Mouse (Mus musculus): Measurements from ENCODE around the gene Nos1ap. TPM values are rescaled to one million over a fixed set of nuclear protein-coding genes. Genes with fewer than 3 reads are reported as not detected.
A peak's percentile ranks its signal among the peaks of the same experiment; 100 is the strongest.

The Nos1ap gene
- polyA plus RNA-seq, 1 experiment from 2014 or later, result 7.9 TPM

GRCm38 (mm10) chr1:170481093-170481492 is 108.6 kb downstream of the Nos1ap start:
- 56% methylated on average over 3 of the region's 3 CpGs for WGBS
- H3K36me3 ChIP-seq (ENCODE audit: insufficient read depth), result no peaks in the 10 kb centered on the region
- DNase-seq, result no peak
- no peak overlapping the region for H3K4me3 ChIP-seq (ENCODE audit: low read depth, low read length)
- peaks cover 45% of the 10 kb centered on the region for H3K4me1 ChIP-seq (ENCODE audit: insufficient read depth)
- ATAC-seq (ENCODE audit: insufficient read depth), result 0 out of 2 replicates have a peak, but pooled peaks have one; percentile 3
- no peak overlapping the region for H3K9ac ChIP-seq
- H3K9me3 ChIP-seq (ENCODE audit: low read depth, low read length), result no peaks in the 10 kb centered on the region
- peak overlapping the region; percentile 43; the same call in 1 of the 2 replicates for H3K27ac ChIP-seq (ENCODE audit: low read depth)
- H3K27me3 ChIP-seq (ENCODE audit: insufficient read depth, low read length), result no peaks in the 10 kb centered on the region
- H3K4me2 ChIP-seq, result no peak overlapping the region
- no peak for TF ChIP-seq CTCF (IDR thresholded peaks at IDR 0.05; ENCODE audit: low read depth)

- TF ChIP-seq CTCF (IDR thresholded peaks at IDR 0.05; ENCODE audit: low read depth), result no peak
- Histone ChIP-seq H3K4me1 (ENCODE audit: insufficient read depth) (peaks cover 36% of the 10 kb centered on the region), H3K27ac (ENCODE audit: low read depth) (no peak overlapping the region; the same call in 1 of the 2 replicates), H3K36me3 (ENCODE audit: insufficient read depth) (no peaks in the 10 kb centered on the region), H3K4me2 (no peak overlapping the region), H3K9me3 (ENCODE audit: low read depth, low read length) (no peaks in the 10 kb centered on the region), H3K4me3 (ENCODE audit: low read depth, low read length) (no peak overlapping the region), H3K27me3 (ENCODE audit: insufficient read depth, low read length) (no peaks in the 10 kb centered on the region), H3K9ac (no peak overlapping the region)
- DNase-seq, result peak; percentile 73
- peak; percentile 92 for ATAC-seq (ENCODE audit: insufficient read depth)
- 13% methylated on average over 3 of the region's 3 CpGs for WGBS
These were observed 110.2 kb downstream of the Nos1ap start for GRCm38 (mm10) chr1:170479458-170479798.

GRCm38 (mm10) chr1:170478791-170479457 is 110.7 kb downstream of the Nos1ap start:
- no peak for TF ChIP-seq CTCF (IDR thresholded peaks at IDR 0.05; ENCODE audit: low read depth)
- H3K9ac ChIP-seq, result no peak overlapping the region
- no peaks in the 10 kb centered on the region for H3K36me3 ChIP-seq (ENCODE audit: insufficient read depth)
- no peak overlapping the region for H3K4me2 ChIP-seq
- peaks cover 36% of the 10 kb centered on the region for H3K4me1 ChIP-seq (ENCODE audit: insufficient read depth)
- H3K27me3 ChIP-seq (ENCODE audit: insufficient read depth, low read length), result no peaks in the 10 kb centered on the region
- DNase-seq (peak; percentile 38), ATAC-seq (ENCODE audit: insufficient read depth) (no peak)
- H3K27ac ChIP-seq (ENCODE audit: low read depth), result peak overlapping the region; percentile 72
- no peak overlapping the region for H3K4me3 ChIP-seq (ENCODE audit: low read depth, low read length)
- H3K9me3 ChIP-seq (ENCODE audit: low read depth, low read length), result no peaks in the 10 kb centered on the region
- 52% methylated on average over 4 of the region's 4 CpGs for WGBS

GRCm38 (mm10) chr1:170477636-170478600 is 111.7 kb downstream of the Nos1ap start:
- no peak overlapping the region for H3K4me3 ChIP-seq (ENCODE audit: low read depth, low read length)
- DNase-seq (peak; percentile 63), ATAC-seq (ENCODE audit: insufficient read depth) (peak; percentile 23; the same call in 1 of the 2 replicates)
- peaks cover 36% of the 10 kb centered on the region for H3K4me1 ChIP-seq (ENCODE audit: insufficient read depth)
- no peaks in the 10 kb centered on the region for H3K27me3 ChIP-seq (ENCODE audit: insufficient read depth, low read length)
- H3K9ac ChIP-seq, result no peak overlapping the region
- no peak for TF ChIP-seq CTCF (IDR thresholded peaks at IDR 0.05; ENCODE audit: low read depth)
- H3K4me2 ChIP-seq, result no peak overlapping the region
- H3K27ac ChIP-seq (ENCODE audit: low read depth), result peak overlapping the region; percentile 72
- H3K9me3 ChIP-seq (ENCODE audit: low read depth, low read length), result no peaks in the 10 kb centered on the region
- no peaks in the 10 kb centered on the region for H3K36me3 ChIP-seq (ENCODE audit: insufficient read depth)
- 41% methylated on average over 10 of the region's 10 CpGs for WGBS

DNA sequence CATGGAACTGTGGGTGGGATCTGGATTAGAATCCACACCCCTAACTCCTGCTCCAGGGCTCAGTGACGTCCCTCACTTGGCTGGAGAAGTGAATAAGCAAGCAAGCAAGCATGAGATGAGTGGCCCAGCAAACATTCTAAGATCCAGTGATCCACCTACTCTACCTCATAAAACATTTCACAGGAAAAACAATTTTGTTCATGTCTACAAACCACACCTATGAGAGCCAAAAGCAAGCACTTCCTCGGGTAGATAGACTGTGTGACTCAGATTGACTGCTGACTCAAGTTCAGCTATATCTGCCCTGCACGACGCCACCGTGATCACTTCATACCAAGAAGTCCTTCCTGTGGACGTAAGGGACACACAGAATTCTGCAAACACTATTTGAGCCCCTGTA is 116.2 kb downstream of the Nos1ap start:
- Histone ChIP-seq H3K9me3 (ENCODE audit: low read depth, low read length) (no peaks in the 10 kb centered on the region), H3K4me2 (no peak overlapping the region), H3K27me3 (ENCODE audit: insufficient read depth, low read length) (no peaks in the 10 kb centered on the region), H3K4me3 (ENCODE audit: low read depth, low read length) (no peak overlapping the region), H3K36me3 (ENCODE audit: insufficient read depth) (no peaks in the 10 kb centered on the region), H3K9ac (no peak overlapping the region), H3K27ac (ENCODE audit: low read depth) (no peak overlapping the region), H3K4me1 (ENCODE audit: insufficient read depth) (peaks cover 6% of the 10 kb centered on the region; the same call in 1 of the 2 replicates)
- DNase-seq, result no peak
- no peak for TF ChIP-seq CTCF (IDR thresholded peaks at IDR 0.05; ENCODE audit: low read depth)
- no peak for ATAC-seq (ENCODE audit: insufficient read depth)
- WGBS, result 53% methylated on average over 6 of the region's 6 CpGs

- Histone ChIP-seq H3K9ac (no peak overlapping the region), H3K9me3 (ENCODE audit: low read depth, low read length) (no peaks in the 10 kb centered on the region), H3K36me3 (ENCODE audit: insufficient read depth) (no peaks in the 10 kb centered on the region), H3K27me3 (ENCODE audit: insufficient read depth, low read length) (no peaks in the 10 kb centered on the region), H3K4me3 (ENCODE audit: low read depth, low read length) (no peak overlapping the region), H3K4me1 (ENCODE audit: insufficient read depth) (peaks cover 1% of the 10 kb centered on the region; the same call in 1 of the 2 replicates), H3K4me2 (no peak overlapping the region), H3K27ac (ENCODE audit: low read depth) (no peak overlapping the region)
- ATAC-seq (ENCODE audit: insufficient read depth), result no peak
- no peak for TF ChIP-seq CTCF (IDR thresholded peaks at IDR 0.05; ENCODE audit: low read depth)
- DNase-seq, result no peak
These were observed 116.8 kb downstream of the Nos1ap start for GRCm38 (mm10) chr1:170472861-170473260.

All from lung, embryonic 14.5 days (tissue).